Mouse (Mus musculus) G1E (cell line): Measurements from ENCODE around the gene 1700125H20Rik. TPM values are rescaled to one million over a fixed set of nuclear protein-coding genes. Genes with fewer than 3 reads are reported as not detected.

Source experiments
- ATAC-seq: 2 replicates; pipeline ENCODE4 v1.8.0; 2016; ENCODE audit warnings: mild to moderate bottlenecking; ENCODE audit not compliant: insufficient number of reproducible peaks, poor library complexity, low FRiP score, severe bottlenecking; ENCODE audit errors: extremely low read depth
- DNase-seq: peaks from one replicate; pipeline ENCODE4 v3.0.0; 2012; ENCODE audit warnings: low spot score
- H3K27me3 ChIP-seq: 2 replicates; pipeline ENCODE4 v1.6.1; 2012; ENCODE audit warnings: mild to moderate bottlenecking, low read length, inconsistent platforms; ENCODE audit not compliant: insufficient read depth
- H3K36me3 ChIP-seq: replicated peaks from 2 replicates; pipeline ENCODE3; 2012; ENCODE audit warnings: mild to moderate bottlenecking, inconsistent platforms
- H3K4me1 ChIP-seq: 2 replicates; pipeline ENCODE4 v1.6.1; 2012; ENCODE audit warnings: low read depth, low read length, inconsistent platforms, mixed read lengths; ENCODE audit not compliant: insufficient read depth
- H3K4me3 ChIP-seq: 2 replicates; pipeline ENCODE4 v1.5.1; 2012; ENCODE audit warnings: low read depth, mild to moderate bottlenecking, inconsistent platforms, low read length, moderate library complexity, mixed read lengths
- H3K9me3 ChIP-seq: replicated peaks from 2 replicates; pipeline ENCODE4 v1.6.1; 2012; ENCODE audit warnings: inconsistent platforms
- CTCF ChIP-seq: IDR thresholded peaks from 2 replicates; pipeline ENCODE4 v1.5.1; 2012; ENCODE audit warnings: low read depth, low read length, inconsistent platforms, mixed read lengths
- GATA1 ChIP-seq: IDR thresholded peaks from 2 replicates; pipeline ENCODE4 v1.6.1; 2012; ENCODE audit warnings: borderline replicate concordance, low read length, inconsistent platforms, mixed read lengths
- GATA2 ChIP-seq: IDR thresholded peaks from 2 replicates; pipeline ENCODE4 v1.6.1; 2012; ENCODE audit warnings: low read depth, low read length, inconsistent platforms, borderline replicate concordance
- POLR2AphosphoS5 ChIP-seq: IDR thresholded peaks from 2 replicates; pipeline ENCODE4 v1.6.1; 2012; ENCODE audit warnings: low read depth, low read length, inconsistent platforms; ENCODE audit not compliant: insufficient replicate concordance
- TAL1 ChIP-seq: conservative IDR thresholded peaks from 2 replicates; pipeline ENCODE4 v1.6.1; 2012; ENCODE audit warnings: low read depth, low read length, inconsistent platforms, mixed read lengths
- polyA plus RNA-seq: library from polyadenylated mRNA; stranded (reverse); fragments of >175 nt; gene quantifications from 2 replicates; pipeline ENCODE4 v1.2.3, GENCODE M21; 2012
- total RNA-seq, 2 experiments: library from RNA; stranded (forward) in 1 of 2; stranded (reverse) in 1 of 2; fragments of 200-1000 nt in 1 of 2; fragments of >200 nt in 1 of 2; fragmentation: Nextera tagmentation in 1 of 2; gene quantifications; 2 replicates each; pipeline ENCODE4 v1.2.3; 2014 to 2017

1700125H20Rik gene
- total RNA-seq (2014; fragmentation: Nextera tagmentation), result not detected in 2 replicates
- total RNA-seq (2017), result not detected in 2 replicates
- not detected in 2 replicates for polyA plus RNA-seq

GRCm38 (mm10) chr11:85170058-85170740, at the start of gene 1700125H20Rik:
TSS of gene 1700125H20Rik (plus strand) at chr11:85170404.
- Histone ChIP-seq H3K27me3 (peaks cover 15% of the 10 kb centered on the region), H3K9me3 (no peaks in the 10 kb centered on the region), H3K4me1 (peaks cover 13% of the 10 kb centered on the region), H3K36me3 (no peaks in the 10 kb centered on the region), H3K4me3 (peak within 1 kb of the TSS; percentile 63; the same call in 1 of the 2 replicates)
- DNase-seq, result peak; percentile 71
- peak; percentile 73 for TF ChIP-seq CTCF
- TF ChIP-seq POLR2AphosphoS5, result no peak
- ATAC-seq, result peak; percentile 40

GRCm38 (mm10) chr11:85122073-85122472, 48.1 kb upstream of the 1700125H20Rik start:
- DNase-seq (no peak), ATAC-seq (no peak)
- Histone ChIP-seq H3K4me3 (no peak overlapping the region), H3K27me3 (no peaks in the 10 kb centered on the region), H3K36me3 (peaks cover 6% of the 10 kb centered on the region), H3K4me1 (peaks cover 32% of the 10 kb centered on the region), H3K9me3 (no peaks in the 10 kb centered on the region)
- TF ChIP-seq GATA2, result no peak

- ATAC-seq (no peak), DNase-seq (no peak)
- TF ChIP-seq GATA1 (no peak), CTCF (no peak), TAL1 (no peak), POLR2AphosphoS5 (no peak), GATA2 (no peak)
- Histone ChIP-seq H3K4me1 (peaks cover 25% of the 10 kb centered on the region), H3K9me3 (no peaks in the 10 kb centered on the region), H3K4me3 (no peak overlapping the region), H3K36me3 (peaks cover 6% of the 10 kb centered on the region), H3K27me3 (no peaks in the 10 kb centered on the region)
These were observed 46.8 kb upstream of the 1700125H20Rik start for GRCm38 (mm10) chr11:85123267-85123992.

- H3K27me3 ChIP-seq, result no peaks in the 10 kb centered on the region
- H3K9me3 ChIP-seq, result no peaks in the 10 kb centered on the region
- DNase-seq, result no peak
- H3K4me3 ChIP-seq, result no peak overlapping the region
- H3K36me3 ChIP-seq, result peaks cover 3% of the 10 kb centered on the region
- TF ChIP-seq GATA1 (no peak), GATA2 (no peak), TAL1 (no peak)
- H3K4me1 ChIP-seq, result peaks cover 35% of the 10 kb centered on the region
- no peak for ATAC-seq
These were observed 43.7 kb upstream of the 1700125H20Rik start for GRCm38 (mm10) chr11:85126257-85127102.

- Histone ChIP-seq H3K27me3 (no peaks in the 10 kb centered on the region), H3K36me3 (no peaks in the 10 kb centered on the region), H3K4me1 (peaks cover 39% of the 10 kb centered on the region), H3K4me3 (no peak overlapping the region), H3K9me3 (no peaks in the 10 kb centered on the region)
- no peak for TF ChIP-seq GATA2
- TF ChIP-seq GATA1, result no peak
- no peak for TF ChIP-seq POLR2AphosphoS5
- TF ChIP-seq CTCF, result no peak
- TF ChIP-seq TAL1, result no peak
- ATAC-seq (no peak), DNase-seq (no peak)
These were observed 41.3 kb upstream of the 1700125H20Rik start for GRCm38 (mm10) chr11:85128883-85129282.

GRCm38 (mm10) chr11:85131542-85131941, 38.7 kb upstream of the 1700125H20Rik start:
- no peak for DNase-seq
- no peaks in the 10 kb centered on the region for H3K9me3 ChIP-seq
- TF ChIP-seq POLR2AphosphoS5 (no peak), CTCF (no peak), GATA2 (no peak), TAL1 (no peak)
- H3K36me3 ChIP-seq, result peaks cover 8% of the 10 kb centered on the region
- ATAC-seq, result no peak
- H3K4me3 ChIP-seq, result no peak overlapping the region
- H3K27me3 ChIP-seq, result no peaks in the 10 kb centered on the region
- H3K4me1 ChIP-seq, result peaks cover 34% of the 10 kb centered on the region
